Mouse (Mus musculus) MN1 (cell line): ENCODE measurements around the gene Mettl21a.
"Not testable (repeated sequence)": the region's sequence is repeated elsewhere in the genome, so short reads cannot be mapped to it uniquely, and the experiment has no call there.

Experiments used
- DNase-seq: peaks from one replicate; pipeline ENCODE4 v3.0.0-alpha.2; 2016; ENCODE audit warnings: low spot score

The Mettl21a gene

DNA sequence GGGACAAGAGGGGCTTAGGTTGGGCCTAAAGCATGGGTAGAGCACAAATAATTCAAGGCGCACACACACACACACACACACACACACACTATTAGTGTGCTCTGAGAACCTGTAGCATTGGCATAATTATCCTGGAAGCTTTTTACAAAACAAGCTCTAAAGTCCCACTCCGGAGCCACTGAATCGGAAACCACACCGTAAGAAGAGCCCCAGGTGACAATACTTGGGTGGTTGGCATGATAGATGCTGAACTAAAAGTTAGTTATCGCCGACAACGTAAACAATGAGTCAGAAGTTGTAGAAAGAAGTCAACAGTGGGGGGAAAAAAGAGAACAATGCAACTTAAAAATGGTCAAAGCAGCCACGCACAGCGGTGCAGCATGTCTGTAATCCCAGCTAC lies 2.7 kb downstream of the Mettl21a start:
- no peak for DNase-seq

GRCm38 (mm10) chr1:64609976-64610375 lies 7.1 kb downstream of the Mettl21a start:
- no peak for DNase-seq

- no peak for DNase-seq
These were observed 7.9 kb downstream of the Mettl21a start for GRCm38 (mm10) chr1:64609145-64609544.

DNA sequence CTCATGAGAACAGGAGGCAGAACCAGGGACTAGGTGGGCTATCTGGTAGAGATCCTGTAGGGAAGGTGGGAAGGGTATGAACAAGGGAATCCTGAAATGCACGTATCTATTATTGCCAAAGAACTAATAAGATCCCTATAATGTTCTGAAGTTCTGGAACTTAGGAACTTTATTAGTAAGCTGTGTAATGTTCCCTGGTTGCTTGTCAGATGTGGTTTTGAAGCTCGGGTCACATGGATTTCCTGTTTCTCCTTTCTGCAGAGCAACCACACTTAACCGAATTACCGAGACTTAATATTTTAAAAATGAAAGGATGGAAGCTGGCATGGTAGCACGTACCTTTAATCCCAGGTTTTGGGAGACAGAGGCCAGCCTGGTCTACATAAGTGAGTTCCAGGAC lies 13.7 kb downstream of the Mettl21a start:
- DNase-seq: no peak

DNA sequence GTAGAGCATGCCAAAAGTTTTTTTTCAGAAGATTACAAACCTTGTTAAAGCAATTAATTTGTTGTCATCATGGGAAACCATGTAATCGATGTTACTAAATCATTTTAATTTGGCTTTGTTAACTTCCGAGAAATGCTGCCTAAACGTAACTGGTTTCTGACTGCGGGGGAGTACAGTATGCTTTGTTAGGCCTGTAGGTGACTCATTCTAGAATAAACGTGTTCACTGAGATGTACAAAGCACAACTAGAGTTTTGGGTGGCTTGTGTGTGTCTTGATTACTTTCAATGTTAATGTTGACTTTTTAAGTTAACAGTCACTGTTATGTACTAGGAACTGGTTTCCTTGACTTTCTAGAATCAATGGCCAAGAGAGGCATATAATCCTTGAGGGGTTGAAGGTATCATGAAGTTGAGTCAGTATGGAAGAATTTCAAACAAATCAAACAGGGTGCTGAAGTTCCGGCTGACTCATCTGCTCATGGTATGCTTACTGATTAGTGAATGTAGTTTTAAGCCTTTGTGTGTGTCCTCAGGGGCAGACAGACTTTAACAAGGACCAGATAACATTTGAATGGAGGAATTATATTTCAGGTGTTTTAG lies 15.7 kb downstream of the Mettl21a start:
- no peak for DNase-seq

GRCm38 (mm10) chr1:64600413-64601077 lies 16.5 kb downstream of the Mettl21a start:
- DNase-seq: no peak

DNA sequence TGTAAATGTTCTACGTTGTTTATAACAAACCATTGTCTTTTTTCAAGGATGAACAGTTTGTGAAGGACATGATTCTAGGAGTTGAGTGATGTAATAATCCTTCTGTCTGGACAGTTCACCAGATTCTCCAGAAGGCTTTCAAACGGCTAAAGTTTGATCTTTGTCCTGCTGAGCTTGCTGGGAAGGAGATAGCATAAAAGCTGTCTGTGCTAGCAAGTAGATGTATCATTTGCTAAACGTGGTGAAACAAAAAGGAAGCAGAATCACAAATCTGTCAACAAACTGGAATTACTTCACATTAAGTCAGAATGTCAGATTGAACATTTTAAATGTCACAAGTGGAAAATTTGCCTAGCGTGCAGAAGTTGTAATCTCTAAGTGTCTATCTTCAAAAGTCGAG lies 18.1 kb downstream of the Mettl21a start:
- no peak for DNase-seq

- DNase-seq: no peak
These were observed 38.2 kb downstream of the Mettl21a start for GRCm38 (mm10) chr1:64578801-64579200.

DNA sequence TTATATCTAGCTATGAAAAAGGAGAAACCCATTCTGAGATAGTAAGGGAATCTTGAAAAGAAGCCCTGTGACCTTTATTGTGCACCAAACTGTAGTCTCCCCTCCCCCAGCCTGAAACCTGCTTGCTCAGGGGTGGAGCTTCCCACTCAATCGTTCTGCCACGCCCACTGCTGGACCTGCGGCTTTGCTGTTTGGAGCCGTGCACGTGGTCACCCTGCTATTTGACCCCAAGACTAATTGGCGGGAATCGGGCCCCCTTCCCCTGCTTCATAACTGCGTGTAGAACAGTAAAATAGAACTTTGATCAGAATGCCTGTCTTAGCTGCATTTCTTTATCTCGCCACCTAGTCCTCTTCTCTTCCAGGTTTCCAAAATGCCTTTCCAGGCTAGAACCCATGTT lies 39.1 kb downstream of the Mettl21a start:
- DNase-seq: not testable (repeated sequence)

GRCm38 (mm10) chr1:64576732-64577131 lies 40.3 kb downstream of the Mettl21a start:
- DNase-seq: no peak

DNA sequence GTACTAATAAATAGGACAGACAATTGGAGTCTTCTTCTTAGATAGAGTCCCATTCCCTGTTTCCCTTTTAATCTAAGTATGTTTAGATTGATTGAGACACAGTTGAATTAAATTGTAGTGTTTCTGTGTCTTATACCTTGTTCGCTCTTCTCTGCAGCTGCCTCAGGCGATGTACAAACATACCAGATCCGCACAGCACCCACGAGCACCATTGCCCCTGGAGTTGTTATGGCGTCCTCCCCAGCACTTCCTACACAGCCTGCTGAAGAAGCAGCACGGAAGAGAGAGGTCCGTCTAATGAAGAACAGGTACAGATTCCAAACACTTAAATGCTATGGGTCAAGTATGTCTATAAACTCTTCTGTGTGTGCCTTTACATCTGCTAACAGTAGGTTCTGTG lies 41.0 kb downstream of the Mettl21a start:
- DNase-seq: no peak

DNA sequence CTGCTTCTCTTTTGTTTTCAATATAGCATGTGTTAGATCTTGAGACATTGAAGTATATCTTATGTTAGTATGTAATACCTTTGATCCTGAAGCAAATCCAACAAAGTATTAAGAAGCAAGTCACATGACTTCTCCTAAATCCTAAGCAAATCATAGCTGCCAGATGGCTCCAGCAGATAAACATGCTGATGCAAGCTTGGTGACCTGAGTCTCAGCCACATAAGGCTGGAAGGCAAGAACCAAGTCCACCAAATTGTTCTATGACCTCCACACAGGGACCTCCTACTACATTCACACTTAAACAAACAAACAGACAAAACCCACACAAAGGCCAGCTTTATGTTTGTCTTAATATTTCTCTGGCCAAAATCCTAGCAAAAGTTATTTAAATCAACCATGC lies 48.8 kb downstream of the Mettl21a start:
- DNase-seq: no peak

DNA sequence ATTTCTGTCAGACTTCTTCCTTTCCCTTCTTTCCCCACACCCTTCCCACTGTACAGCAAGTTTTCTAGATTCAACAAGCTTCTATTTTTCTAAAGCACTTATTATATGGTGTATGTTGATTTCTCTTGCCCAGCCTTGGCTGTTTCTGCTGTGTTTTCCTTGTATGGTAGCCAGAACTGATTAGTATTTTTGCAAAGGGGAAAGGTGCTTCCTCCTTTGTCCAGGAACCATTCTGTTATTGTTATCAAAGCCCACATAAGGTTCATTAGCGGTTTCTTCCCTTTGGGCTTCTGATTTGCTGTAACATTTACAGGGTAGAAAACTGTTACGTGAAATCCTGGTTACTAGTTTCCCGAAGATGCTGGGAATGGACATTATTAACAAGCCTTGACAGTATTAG lies 56.9 kb downstream of the Mettl21a start:
- DNase-seq: no peak
